Mouse (Mus musculus) midbrain, embryonic 16.5 days (tissue): ENCODE data around the gene Slirp. TPM values are rescaled to one million over a fixed set of nuclear protein-coding genes. Genes with fewer than 3 reads are reported as not detected.

Experiments
- ATAC-seq: fragments of 200-750 bp; cut with Nextera tagmentation; 2 replicates; pipeline ENCODE4 v1.8.0; 2017; ENCODE audit warnings: moderate TSS enrichment
- H3K27ac ChIP-seq: fragments of 300-500 bp; sonication (generic); 2 replicates; pipeline ENCODE4 v1.5.1; 2014; ENCODE audit warnings: mild to moderate bottlenecking, low read length, mixed read lengths
- H3K27me3 ChIP-seq: fragments of 300-500 bp; sonication (generic); 2 replicates; pipeline ENCODE4 v1.6.1; 2014; ENCODE audit warnings: low read depth, low read length, mixed read lengths; ENCODE audit not compliant: control insufficient read depth, insufficient read depth
- H3K36me3 ChIP-seq: fragments of 300-500 bp; sonication (generic); 2 replicates; pipeline ENCODE4 v1.6.1; 2014; ENCODE audit warnings: mild to moderate bottlenecking, low read length, moderate library complexity, mixed read lengths; ENCODE audit not compliant: control insufficient read depth, insufficient read depth
- H3K4me1 ChIP-seq: fragments of 300-500 bp; sonication (generic); 2 replicates; pipeline ENCODE4 v1.6.1; 2014; ENCODE audit warnings: mild to moderate bottlenecking, low read length, mixed read lengths; ENCODE audit not compliant: control insufficient read depth, insufficient read depth
- H3K4me2 ChIP-seq: fragments of 300-500 bp; sonication (generic); 2 replicates; pipeline ENCODE4 v1.6.1; 2014; ENCODE audit warnings: mild to moderate bottlenecking, low read length, mixed read lengths
- H3K4me3 ChIP-seq: fragments of 300-500 bp; sonication (generic); 2 replicates; pipeline ENCODE4 v1.5.1; 2014; ENCODE audit warnings: low read depth, mild to moderate bottlenecking, low read length, moderate library complexity, mixed read lengths
- H3K9ac ChIP-seq: fragments of 300-500 bp; sonication (generic); 2 replicates; pipeline ENCODE4 v1.6.1; 2014; ENCODE audit warnings: low read depth, low read length, mixed read lengths
- H3K9me3 ChIP-seq: fragments of 300-500 bp; sonication (generic); replicated peaks from 2 replicates; pipeline ENCODE4 v1.6.1; 2014; ENCODE audit warnings: mild to moderate bottlenecking, low read length, mixed read lengths; ENCODE audit not compliant: control insufficient read depth, poor library complexity, severe bottlenecking
- WGBS: fragments of 180-500 bp; shearing (Covaris S2); extraction: QIAGEN DNeasy Blood & Tissue Kit; methylation state at CpG from one replicate; pipeline ENCODE4 v1.1.7; 2014; 5-methylcytosine and 5-hydroxymethylcytosine counted together
- polyA plus RNA-seq: library from polyadenylated mRNA; unstranded; fragments of >200 nt; fragmentation: Nextera tagmentation; extraction: Ambion mirVana; gene quantifications from 2 replicates; pipeline ENCODE4 v1.2.1, GENCODE M21; 2015

Gene Slirp
- polyA plus RNA-seq, 1 experiment from 2014 or later = 195 TPM

GRCm38 (mm10) chr12:87424516-87424915, 19.2 kb upstream of the Slirp start:
- Histone ChIP-seq H3K4me2 (no peak overlapping the region), H3K36me3 (peaks cover 17% of the 10 kb centered on the region), H3K27me3 (no peaks in the 10 kb centered on the region), H3K4me1 (peaks cover 3% of the 10 kb centered on the region; the same call in 1 of the 2 replicates), H3K9me3 (no peaks in the 10 kb centered on the region), H3K27ac (0 out of 2 replicates have a peak overlapping the region, but pooled peaks have one; percentile 38), H3K9ac (no peak overlapping the region), H3K4me3 (no peak overlapping the region)
- 21% methylated on average over 3 of the region's 3 CpGs for WGBS
- ATAC-seq = no peak

DNA sequence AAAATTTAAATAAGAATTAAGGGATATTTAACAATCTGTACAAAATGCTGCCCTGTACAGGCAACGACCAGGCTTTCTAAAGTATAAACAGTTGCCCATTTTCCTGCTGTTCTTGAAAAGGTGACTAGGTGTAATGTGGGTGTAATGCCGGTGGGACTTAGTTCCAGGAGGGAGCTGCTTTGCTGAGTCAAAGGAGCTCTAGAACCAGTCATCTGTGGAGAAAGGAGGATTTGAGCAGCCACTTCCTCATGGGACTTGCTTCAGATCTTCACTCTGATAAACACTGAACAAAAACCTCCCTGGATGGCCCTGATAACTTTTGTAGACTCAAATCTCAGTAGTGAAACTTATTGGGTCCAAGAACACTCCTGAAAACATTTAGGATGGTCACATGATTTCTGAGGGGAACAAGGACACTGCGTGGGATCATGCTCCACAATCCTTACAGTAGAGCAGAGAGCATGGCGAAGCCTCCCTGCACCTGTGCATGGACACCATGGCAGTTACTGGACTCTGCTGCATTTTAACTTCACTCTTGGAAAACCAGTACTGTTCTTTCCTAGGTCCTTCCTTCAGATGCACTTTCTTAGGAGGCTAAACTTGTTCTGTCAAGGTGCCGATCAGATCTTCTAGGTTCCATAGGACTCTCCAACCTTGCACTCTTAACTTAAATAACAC, 17.2 kb upstream of the Slirp start:
- Histone ChIP-seq H3K36me3 (peaks cover 30% of the 10 kb centered on the region), H3K4me2 (no peak overlapping the region), H3K4me1 (peaks cover 3% of the 10 kb centered on the region; the same call in 1 of the 2 replicates), H3K9ac (no peak overlapping the region), H3K27ac (no peak overlapping the region), H3K9me3 (no peaks in the 10 kb centered on the region), H3K4me3 (no peak overlapping the region), H3K27me3 (no peaks in the 10 kb centered on the region)
- no peak for ATAC-seq
- WGBS = 94% methylated on average over 5 of the region's 5 CpGs

DNA sequence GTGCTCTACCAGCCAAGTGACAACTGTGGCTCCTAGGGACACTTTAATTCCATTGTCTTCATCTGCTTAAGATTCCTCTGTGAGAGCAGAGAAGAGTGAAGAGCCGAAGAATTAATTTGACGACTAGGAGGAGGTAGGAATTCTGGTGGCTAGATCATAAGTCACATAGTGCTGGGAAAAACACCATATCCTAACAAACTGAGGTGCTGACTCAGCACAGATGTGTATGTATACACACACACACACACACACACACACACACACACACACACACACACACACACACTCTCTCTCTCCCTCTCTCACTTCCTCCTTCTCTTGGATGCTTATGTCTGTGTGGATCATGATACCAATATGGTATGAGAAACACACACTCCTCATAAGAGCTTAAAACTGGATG, 15.4 kb upstream of the Slirp start:
- Histone ChIP-seq H3K9ac (no peak overlapping the region), H3K27ac (no peak overlapping the region), H3K4me1 (peaks cover 3% of the 10 kb centered on the region; the same call in 1 of the 2 replicates), H3K27me3 (no peaks in the 10 kb centered on the region), H3K4me2 (no peak overlapping the region), H3K36me3 (peaks cover 39% of the 10 kb centered on the region), H3K4me3 (no peak overlapping the region), H3K9me3 (no peaks in the 10 kb centered on the region)
- ATAC-seq = no peak
- WGBS = 63% methylated on average over 2 of the region's 2 CpGs

DNA sequence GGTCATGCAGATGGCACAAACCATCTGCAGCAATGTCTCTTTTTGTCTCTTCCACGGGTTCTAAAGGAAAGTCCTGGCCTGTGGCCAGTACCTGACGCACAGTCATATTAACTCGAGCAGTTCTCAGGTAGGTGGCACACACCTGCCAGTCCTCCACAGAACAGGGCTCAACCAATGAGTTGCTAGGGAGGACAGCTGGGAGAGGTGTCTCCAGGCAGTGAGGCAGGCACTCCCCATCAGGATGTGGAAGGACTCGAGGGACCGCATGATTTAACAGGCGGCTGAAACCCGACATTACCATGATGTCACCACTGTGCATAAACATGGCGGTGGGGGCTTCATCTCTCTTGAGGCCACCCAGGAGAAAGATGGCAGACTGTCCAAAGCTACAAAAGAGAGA, 14.8 kb upstream of the Slirp start:
- H3K27me3 ChIP-seq = no peaks in the 10 kb centered on the region
- WGBS = 88% methylated on average over 8 of the region's 8 CpGs
- peaks cover 3% of the 10 kb centered on the region; the same call in 1 of the 2 replicates for H3K4me1 ChIP-seq
- no peaks in the 10 kb centered on the region for H3K9me3 ChIP-seq
- no peak overlapping the region for H3K4me2 ChIP-seq
- ATAC-seq = no peak
- H3K36me3 ChIP-seq = peaks cover 42% of the 10 kb centered on the region
- H3K4me3 ChIP-seq = no peak overlapping the region
- no peak overlapping the region for H3K27ac ChIP-seq
- no peak overlapping the region for H3K9ac ChIP-seq

GRCm38 (mm10) chr12:87442177-87443114, 1.2 kb upstream of the Slirp start:
- no peaks in the 10 kb centered on the region for H3K9me3 ChIP-seq
- ATAC-seq = no peak
- H3K4me2 ChIP-seq = peak overlapping the region; percentile 85
- H3K27me3 ChIP-seq = no peaks in the 10 kb centered on the region
- peak overlapping the region; percentile 57 for H3K4me3 ChIP-seq
- 25% methylated on average over 12 of the region's 12 CpGs for WGBS
- H3K9ac ChIP-seq = peak overlapping the region; percentile 78
- H3K27ac ChIP-seq = no peak overlapping the region
- H3K36me3 ChIP-seq = peaks cover 12% of the 10 kb centered on the region
- peaks cover 24% of the 10 kb centered on the region for H3K4me1 ChIP-seq

GRCm38 (mm10) chr12:87443115-87443699, 489 bp upstream of the Slirp start:
- ATAC-seq = peak; percentile 92
- under 1% methylated on average over 33 of the region's 33 CpGs for WGBS
- Histone ChIP-seq H3K4me2 (peak overlapping the region; percentile 85), H3K9me3 (no peaks in the 10 kb centered on the region), H3K4me1 (peaks cover 24% of the 10 kb centered on the region), H3K27ac (peak overlapping the region; percentile 75), H3K27me3 (no peaks in the 10 kb centered on the region), H3K4me3 (peak overlapping the region; percentile 57), H3K36me3 (peaks cover 9% of the 10 kb centered on the region), H3K9ac (peak overlapping the region; percentile 78)

DNA sequence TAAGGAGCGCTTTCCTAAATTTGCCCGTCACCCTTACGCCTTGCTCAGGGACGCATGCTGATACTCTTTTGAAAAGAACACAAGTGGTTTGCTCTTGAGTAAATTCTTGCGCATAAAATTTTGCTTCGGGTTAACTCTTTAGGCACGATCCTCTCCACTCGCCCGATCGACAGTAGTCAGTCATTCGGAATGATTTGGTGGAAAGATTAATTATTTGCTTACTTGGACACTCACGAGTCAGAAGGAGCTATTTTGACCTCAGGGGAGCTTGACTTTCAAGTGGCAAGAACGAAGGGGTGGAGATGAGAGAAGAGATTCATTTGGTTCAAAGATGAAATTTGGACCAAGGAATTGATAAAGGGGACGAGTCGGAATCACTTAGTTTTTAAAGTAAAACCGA, 515 bp downstream of the Slirp start:
- peak overlapping the region; percentile 78 for H3K9ac ChIP-seq
- ATAC-seq = peak; percentile 46
- no peaks in the 10 kb centered on the region for H3K27me3 ChIP-seq
- WGBS = 5% methylated on average over 16 of the region's 16 CpGs
- no peak overlapping the region for H3K27ac ChIP-seq
- H3K4me2 ChIP-seq = peak overlapping the region; percentile 93
- H3K4me1 ChIP-seq = peaks cover 24% of the 10 kb centered on the region
- H3K36me3 ChIP-seq = peaks cover 14% of the 10 kb centered on the region
- H3K9me3 ChIP-seq = no peaks in the 10 kb centered on the region
- H3K4me3 ChIP-seq = peak overlapping the region; percentile 57

GRCm38 (mm10) chr12:87449456-87449855, 5.8 kb downstream of the Slirp start:
- Histone ChIP-seq H3K4me2 (no peak overlapping the region), H3K36me3 (peaks cover 53% of the 10 kb centered on the region), H3K27ac (no peak overlapping the region), H3K9ac (no peak overlapping the region), H3K4me1 (peaks cover 6% of the 10 kb centered on the region), H3K4me3 (no peak overlapping the region), H3K9me3 (no peaks in the 10 kb centered on the region), H3K27me3 (no peaks in the 10 kb centered on the region)
- ATAC-seq = no peak
- WGBS = 93% methylated on average over 9 of the region's 9 CpGs
